In the genomic region with DNA sequence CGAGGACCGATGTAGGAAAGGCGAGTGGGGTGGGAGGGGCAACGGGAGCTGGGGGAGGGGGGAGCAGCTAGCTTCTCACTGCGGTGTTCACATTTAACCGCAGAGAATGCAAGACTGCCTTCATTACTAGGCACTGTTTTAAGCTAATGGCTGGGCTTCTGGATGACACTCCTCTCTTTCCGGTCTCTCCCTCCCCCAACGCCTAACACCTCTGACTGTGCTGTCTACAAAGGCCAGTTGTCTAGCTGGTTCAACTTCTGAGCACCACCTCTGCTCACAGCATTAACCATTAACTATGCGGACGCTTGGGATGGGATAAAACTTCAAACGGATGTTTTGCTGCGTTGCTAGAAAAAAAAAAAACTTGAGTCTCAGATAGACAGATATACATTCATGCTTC, we compare ENCODE assay signal across 9 mouse cellular contexts. TPM values are rescaled to one million over a fixed set of nuclear protein-coding genes. Genes with fewer than 3 reads are reported as not detected.
DNase-seq lines count a peak whose midpoint lies in the region; ATAC-seq and TF ChIP-seq lines count a peak whose summit lies in the region.
"Had no signal": no experiment of that assay in that cellular context is flagged by ENCODE, and none has a peak within 500 bp of the region (broad histone marks: within the 10 kb centered on the region; RNA-seq: fewer than 3 reads in every experiment).

No protein-coding gene starts in this region.

- H3K4me2 ChIP-seq in midbrain, embryonic 14.5 days (ENCODE audit: low read length) = no peak overlapping the region
- H3K4me2 ChIP-seq in intestine, embryonic 14.5 days (ENCODE audit: low read length) = no peak overlapping the region
- H3K4me2 ChIP-seq in stomach, postnatal 0 days (replicated peaks; ENCODE audit: low read depth) = no peak overlapping the region
- H3K4me2 ChIP-seq: heart, embryonic 12.5 days had no signal

- ATAC-seq in midbrain, embryonic 14.5 days (ENCODE audit: low FRiP score, low TSS enrichment) = no peak
- peak; percentile 69; the same call in 1 of the 2 replicates for ATAC-seq in intestine, embryonic 14.5 days (replicated peaks; ENCODE audit: low FRiP score, low TSS enrichment, low read depth)
- ATAC-seq in stomach, postnatal 0 days (ENCODE audit: low FRiP score, low TSS enrichment) = 0 out of 2 replicates have a peak, but pooled peaks have one; percentile 35

- no peak for TF ChIP-seq CTCF in stomach, postnatal 0 days (IDR thresholded peaks at IDR 0.05; ENCODE audit: low read depth)

- H3K36me3 ChIP-seq in midbrain, embryonic 10.5 days = no peaks in the 10 kb centered on the region
- no peaks in the 10 kb centered on the region for H3K36me3 ChIP-seq in midbrain, embryonic 14.5 days (ENCODE audit: control insufficient read depth, insufficient read depth, low read length)
- no peaks in the 10 kb centered on the region for H3K36me3 ChIP-seq in intestine, embryonic 14.5 days (ENCODE audit: control insufficient read depth, insufficient read depth, low read length)
- H3K36me3 ChIP-seq in stomach, postnatal 0 days (ENCODE audit: control insufficient read depth, insufficient read depth, low read length) = no peaks in the 10 kb centered on the region
- H3K36me3 ChIP-seq: heart, embryonic 12.5 days had no signal

- H3K4me1 ChIP-seq in midbrain, embryonic 10.5 days = peaks cover 70% of the 10 kb centered on the region
- peaks cover 15% of the 10 kb centered on the region; the same call in 1 of the 2 replicates for H3K4me1 ChIP-seq in midbrain, embryonic 14.5 days (ENCODE audit: control insufficient read depth, insufficient read depth, low read length)
- H3K4me1 ChIP-seq in intestine, embryonic 14.5 days (replicated peaks; ENCODE audit: control insufficient read depth, insufficient read depth, low read length) = peaks cover 15% of the 10 kb centered on the region; the same call in 1 of the 2 replicates
- no peaks in the 10 kb centered on the region; the same call in 1 of the 2 replicates for H3K4me1 ChIP-seq in stomach, postnatal 0 days (replicated peaks; ENCODE audit: control insufficient read depth, insufficient read depth)

- peak; percentile 35 for DNase-seq in midbrain, embryonic 10.5 days (ENCODE audit: low spot score)
- no peak for DNase-seq in midbrain, embryonic 14.5 days
- DNase-seq in intestine, embryonic 14.5 days (ENCODE audit: low spot score) = no peak
- peak; percentile 39 for DNase-seq in liver
- DNase-seq in stomach, postnatal 0 days (ENCODE audit: low spot score) = peak; percentile 30
- no peak for DNase-seq in heart, postnatal 14 days
- DNase-seq in layer of hippocampus, adult 11-12 months (ENCODE audit: low spot score) = no peak

- H3K4me3 ChIP-seq in midbrain, embryonic 10.5 days = peak overlapping the region; percentile 23
- no peak overlapping the region for H3K4me3 ChIP-seq in midbrain, embryonic 14.5 days (replicated peaks; ENCODE audit: low read depth, low read length)
- no peak overlapping the region for H3K4me3 ChIP-seq in intestine, embryonic 14.5 days (ENCODE audit: low read depth, low read length)
- H3K4me3 ChIP-seq in stomach, postnatal 0 days (ENCODE audit: low read depth, low read length) = no peak overlapping the region
- H3K4me3 ChIP-seq: heart, embryonic 12.5 days had no signal

- peak overlapping the region; percentile 86 for H3K27ac ChIP-seq in midbrain, embryonic 10.5 days (replicated peaks)
- H3K27ac ChIP-seq in midbrain, embryonic 14.5 days (replicated peaks; ENCODE audit: low read depth, low read length) = no peak overlapping the region
- H3K27ac ChIP-seq in intestine, embryonic 14.5 days (ENCODE audit: low read depth) = no peak overlapping the region
- no peak overlapping the region for H3K27ac ChIP-seq in stomach, postnatal 0 days (replicated peaks)

- TF ChIP-seq EP300 in stomach, postnatal 0 days (optimal IDR thresholded peaks at IDR 0.05) = no peak

- H3K9ac ChIP-seq in midbrain, embryonic 14.5 days (replicated peaks; ENCODE audit: low read length) = no peak overlapping the region
- no peak overlapping the region for H3K9ac ChIP-seq in intestine, embryonic 14.5 days (ENCODE audit: low read length)
- no peak overlapping the region for H3K9ac ChIP-seq in stomach, postnatal 0 days (ENCODE audit: low read length)
- H3K9ac ChIP-seq: heart, embryonic 12.5 days had no signal

- H3K27me3 ChIP-seq in midbrain, embryonic 10.5 days (ENCODE audit: low read depth, poor library complexity, severe bottlenecking) = peaks cover 3% of the 10 kb centered on the region; the same call in 1 of the 2 replicates
- peaks cover 3% of the 10 kb centered on the region; the same call in 1 of the 2 replicates for H3K27me3 ChIP-seq in midbrain, embryonic 14.5 days (ENCODE audit: control insufficient read depth, insufficient read depth, low read length)
- no peaks in the 10 kb centered on the region for H3K27me3 ChIP-seq in intestine, embryonic 14.5 days (replicated peaks; ENCODE audit: control insufficient read depth, insufficient read depth, low read length)
- H3K27me3 ChIP-seq in stomach, postnatal 0 days (ENCODE audit: control insufficient read depth, insufficient read depth, low read length) = no peaks in the 10 kb centered on the region
- H3K27me3 ChIP-seq: heart, embryonic 12.5 days had no signal

- H3K9me3 ChIP-seq in midbrain, embryonic 10.5 days (replicated peaks) = peaks cover 3% of the 10 kb centered on the region; the same call in 1 of the 2 replicates
- H3K9me3 ChIP-seq in midbrain, embryonic 14.5 days (ENCODE audit: control insufficient read depth, low read length) = no peaks in the 10 kb centered on the region
- H3K9me3 ChIP-seq in intestine, embryonic 14.5 days (ENCODE audit: control insufficient read depth, low read length) = no peaks in the 10 kb centered on the region
- no peaks in the 10 kb centered on the region for H3K9me3 ChIP-seq in stomach, postnatal 0 days (ENCODE audit: control insufficient read depth, low read length)
- H3K9me3 ChIP-seq: heart, embryonic 12.5 days had no signal

- intact Hi-C loops in heart, postnatal 14 days (cut with DNase I) = no loop called here

- 12% methylated on average over 12 of the region's 12 CpGs for WGBS in midbrain, embryonic 10.5 days
- 6% methylated on average over 12 of the region's 12 CpGs for WGBS in midbrain, embryonic 14.5 days
- 19% methylated on average over 12 of the region's 12 CpGs for WGBS in intestine, embryonic 14.5 days
- WGBS in stomach, postnatal 0 days = 23% methylated on average over 12 of the region's 12 CpGs

RNA-seq across cellular contexts. Expression of gene Foxb1, which starts 45.3 kb away (rescaled TPM):
- polyA plus RNA-seq in midbrain, embryonic 10.5 days (2016; fragmentation: Nextera tagmentation; extraction: Ambion mirVana) = 13.0 and 15.1 TPM in 2 replicates
- 9.9 and 10.7 TPM in 2 replicates for polyA plus RNA-seq in midbrain, embryonic 14.5 days (2014; fragmentation: Nextera tagmentation; extraction: Ambion mirVana)
- polyA plus RNA-seq in intestine, embryonic 14.5 days (2014; fragmentation: Nextera tagmentation; extraction: Ambion mirVana) = not detected in 2 replicates
- polyA plus RNA-seq in stomach, postnatal 0 days (2015; fragmentation: Nextera tagmentation; extraction: Ambion mirVana) = 0.04 TPM in 1 of 2 replicates, not detected in the other
- total RNA-seq in heart, postnatal 14 days (2021) = under 1 TPM in 1 of 2 experiments, not detected in 1; 0.07 TPM
- polyA plus RNA-seq: heart, embryonic 12.5 days; small intestine, adult 2 months had no signal

Comparison
In these comparisons a context has a peak if more than half of its experiments do, and no peak if none do; other contexts are left out.
1. DNase-seq: peak in midbrain, embryonic 10.5 days (single experiment), liver (single experiment) and stomach, postnatal 0 days (single experiment); none in midbrain, embryonic 14.5 days (single experiment), intestine, embryonic 14.5 days (single experiment), heart, postnatal 14 days (0 of 2) and layer of hippocampus, adult 11-12 months (single experiment).
2. RNA of gene Foxb1, which starts 45.3 kb away (polyA plus RNA-seq): 13.0 to 15.1 TPM in midbrain, embryonic 10.5 days and 9.9 to 10.7 TPM in midbrain, embryonic 14.5 days; not detected in intestine, embryonic 14.5 days and 0.04 TPM in stomach, postnatal 0 days; every median in the first group is over 10 times any median in the second.